Mouse (Mus musculus) forebrain, embryonic 14.5 days (tissue): ENCODE data around the gene Ptcra. TPM values are rescaled to one million over a fixed set of nuclear protein-coding genes. Genes with fewer than 3 reads are reported as not detected.

ENCODE experiments used
- ATAC-seq: fragments of 200-750 bp; cut with Nextera tagmentation; 2 replicates; pipeline ENCODE4 v1.8.0; 2017; ENCODE audit warnings: mild to moderate bottlenecking, moderate library complexity
- DNase-seq: peaks from one replicate; pipeline ENCODE4 v3.0.0-alpha.2; 2015; ENCODE audit warnings: low spot score
- H3K27ac ChIP-seq: fragments of 300-500 bp; sonication (generic); 2 replicates; pipeline ENCODE4 v1.5.1; 2014; ENCODE audit warnings: low read depth, mild to moderate bottlenecking, control low read depth, low read length, moderate library complexity
- H3K27me3 ChIP-seq: fragments of 300-500 bp; sonication (generic); replicated peaks from 2 replicates; pipeline ENCODE4 v1.6.1; 2014; ENCODE audit warnings: low read length, control low read depth, mixed read lengths; ENCODE audit not compliant: control insufficient read depth, insufficient read depth
- H3K36me3 ChIP-seq: fragments of 300-500 bp; sonication (generic); 2 replicates; pipeline ENCODE4 v1.6.1; 2014; ENCODE audit warnings: low read length, control low read depth; ENCODE audit not compliant: control insufficient read depth, insufficient read depth
- H3K4me1 ChIP-seq: fragments of 300-500 bp; sonication (generic); 2 replicates; pipeline ENCODE4 v1.6.1; 2014; ENCODE audit warnings: antibody characterized with exemption, low read length, control low read depth; ENCODE audit not compliant: control insufficient read depth, insufficient read depth
- H3K4me2 ChIP-seq: fragments of 300-500 bp; sonication (generic); 2 replicates; pipeline ENCODE4 v1.6.1; 2014; ENCODE audit warnings: mild to moderate bottlenecking, control low read depth, low read length
- H3K4me3 ChIP-seq: fragments of 300-500 bp; sonication (generic); 2 replicates; pipeline ENCODE4 v1.5.1; 2014; ENCODE audit warnings: low read depth, low read length, control low read depth
- H3K9ac ChIP-seq: fragments of 300-500 bp; sonication (generic); 2 replicates; pipeline ENCODE4 v1.6.1; 2014; ENCODE audit warnings: mild to moderate bottlenecking, low read length, control low read depth, moderate library complexity
- H3K9me3 ChIP-seq: fragments of 300-500 bp; sonication (generic); replicated peaks from 2 replicates; pipeline ENCODE4 v1.6.1; 2016; ENCODE audit warnings: low read length, control low read depth, mixed read lengths; ENCODE audit not compliant: control insufficient read depth
- WGBS: fragments of 180-500 bp; shearing (Covaris S2); extraction: QIAGEN DNeasy Blood & Tissue Kit; methylation state at CpG from one replicate; pipeline ENCODE4 v1.1.7; 2014; 5-methylcytosine and 5-hydroxymethylcytosine counted together
- polyA plus RNA-seq: library from polyadenylated mRNA; unstranded; fragments of >200 nt; fragmentation: Nextera tagmentation; extraction: Ambion mirVana; gene quantifications from 2 replicates; pipeline ENCODE4 v1.2.1, GENCODE M21; 2014

The Ptcra gene
- 0.22 TPM in 1 of 2 replicates, not detected in the other for polyA plus RNA-seq

- no peaks in the 10 kb centered on the region for H3K36me3 ChIP-seq
- no peaks in the 10 kb centered on the region for H3K27me3 ChIP-seq
- DNase-seq, result no peak
Measured at GRCm38 (mm10) chr17:46763544-46763943, at the start of gene Ptcra. TSS of gene Ptcra (minus strand) at chr17:46763712.

GRCm38 (mm10) chr17:46812442-46812841 lies 48.9 kb upstream of the Ptcra start:
- no peaks in the 10 kb centered on the region for H3K27me3 ChIP-seq
- H3K4me2 ChIP-seq, result no peak overlapping the region
- ATAC-seq (no peak), DNase-seq (no peak)
- H3K27ac ChIP-seq, result no peak overlapping the region
- no peaks in the 10 kb centered on the region for H3K4me1 ChIP-seq
- no peaks in the 10 kb centered on the region for H3K9me3 ChIP-seq
- no peak overlapping the region for H3K4me3 ChIP-seq
- H3K9ac ChIP-seq, result no peak overlapping the region
- WGBS, result 88% methylated on average over 1 of the region's 1 CpGs
- peaks cover 73% of the 10 kb centered on the region for H3K36me3 ChIP-seq

More at GRCm38 (mm10) chr17:46763544-46763943, at the start of gene Ptcra:
- no peak for ATAC-seq
- 55% methylated on average over 2 of the region's 2 CpGs for WGBS
- Histone ChIP-seq H3K27ac (no peak within 1 kb of the TSS), H3K9me3 (no peaks in the 10 kb centered on the region), H3K4me3 (no peak within 1 kb of the TSS), H3K4me2 (no peak within 1 kb of the TSS), H3K4me1 (no peaks in the 10 kb centered on the region), H3K9ac (no peak within 1 kb of the TSS)

GRCm38 (mm10) chr17:46810672-46811071 lies 47.2 kb upstream of the Ptcra start:
- H3K27me3 ChIP-seq, result no peaks in the 10 kb centered on the region
- no peak overlapping the region for H3K9ac ChIP-seq
- H3K36me3 ChIP-seq, result peaks cover 85% of the 10 kb centered on the region
- H3K27ac ChIP-seq, result no peak overlapping the region
- DNase-seq, result no peak
- no peak overlapping the region for H3K4me2 ChIP-seq
- WGBS, result 85% methylated on average over 3 of the region's 3 CpGs
- H3K9me3 ChIP-seq, result no peaks in the 10 kb centered on the region
- H3K4me3 ChIP-seq, result no peak overlapping the region
- H3K4me1 ChIP-seq, result no peaks in the 10 kb centered on the region
- ATAC-seq, result no peak

- Histone ChIP-seq H3K4me3 (no peak overlapping the region), H3K4me2 (no peak overlapping the region), H3K36me3 (peaks cover 86% of the 10 kb centered on the region), H3K27ac (no peak overlapping the region), H3K4me1 (no peaks in the 10 kb centered on the region), H3K27me3 (no peaks in the 10 kb centered on the region), H3K9ac (no peak overlapping the region), H3K9me3 (no peaks in the 10 kb centered on the region)
- ATAC-seq (no peak), DNase-seq (no peak)
- WGBS, result 87% methylated on average over 6 of the region's 6 CpGs
Measured at GRCm38 (mm10) chr17:46809131-46809830, 45.8 kb upstream of the Ptcra start.

- 90% methylated on average over 10 of the region's 10 CpGs for WGBS
- H3K9ac ChIP-seq, result no peak overlapping the region
- no peaks in the 10 kb centered on the region for H3K27me3 ChIP-seq
- no peak overlapping the region for H3K4me3 ChIP-seq
- DNase-seq (no peak), ATAC-seq (no peak)
- no peaks in the 10 kb centered on the region for H3K9me3 ChIP-seq
- no peak overlapping the region for H3K27ac ChIP-seq
- H3K4me2 ChIP-seq, result no peak overlapping the region
- H3K36me3 ChIP-seq, result peaks cover 79% of the 10 kb centered on the region
- no peaks in the 10 kb centered on the region for H3K4me1 ChIP-seq
Measured at GRCm38 (mm10) chr17:46808376-46808775, 44.9 kb upstream of the Ptcra start.

- no peaks in the 10 kb centered on the region for H3K9me3 ChIP-seq
- no peak for DNase-seq
- no peak overlapping the region for H3K9ac ChIP-seq
- H3K4me2 ChIP-seq, result no peak overlapping the region
- no peak overlapping the region for H3K27ac ChIP-seq
- ATAC-seq, result no peak
- H3K4me3 ChIP-seq, result no peak overlapping the region
- 93% methylated on average over 6 of the region's 6 CpGs for WGBS
- no peaks in the 10 kb centered on the region for H3K4me1 ChIP-seq
- H3K27me3 ChIP-seq, result no peaks in the 10 kb centered on the region
- peaks cover 55% of the 10 kb centered on the region for H3K36me3 ChIP-seq
Measured at GRCm38 (mm10) chr17:46801761-46802160, 38.2 kb upstream of the Ptcra start.

- H3K9ac ChIP-seq, result no peak overlapping the region
- peaks cover 35% of the 10 kb centered on the region for H3K36me3 ChIP-seq
- DNase-seq, result no peak
- no peak for ATAC-seq
- H3K4me2 ChIP-seq, result no peak overlapping the region
- WGBS, result 83% methylated on average over 10 of the region's 10 CpGs
- H3K4me1 ChIP-seq, result no peaks in the 10 kb centered on the region
- no peaks in the 10 kb centered on the region for H3K9me3 ChIP-seq
- H3K27ac ChIP-seq, result no peak overlapping the region
- H3K27me3 ChIP-seq, result no peaks in the 10 kb centered on the region
- H3K4me3 ChIP-seq, result no peak overlapping the region
Measured at GRCm38 (mm10) chr17:46799680-46800079, 36.2 kb upstream of the Ptcra start.

- H3K4me2 ChIP-seq, result no peak overlapping the region
- H3K9ac ChIP-seq, result no peak overlapping the region
- WGBS, result 40% methylated on average over 8 of the region's 8 CpGs
- no peaks in the 10 kb centered on the region for H3K27me3 ChIP-seq
- ATAC-seq (no peak), DNase-seq (no peak)
- H3K4me3 ChIP-seq, result no peak overlapping the region
- no peaks in the 10 kb centered on the region for H3K9me3 ChIP-seq
- no peak overlapping the region for H3K27ac ChIP-seq
- H3K36me3 ChIP-seq, result peaks cover 31% of the 10 kb centered on the region
- H3K4me1 ChIP-seq, result no peaks in the 10 kb centered on the region
Measured at GRCm38 (mm10) chr17:46797386-46797785, 33.9 kb upstream of the Ptcra start.

GRCm38 (mm10) chr17:46796743-46797142 lies 33.2 kb upstream of the Ptcra start:
- Histone ChIP-seq H3K27me3 (no peaks in the 10 kb centered on the region), H3K4me2 (no peak overlapping the region), H3K4me1 (no peaks in the 10 kb centered on the region), H3K9me3 (no peaks in the 10 kb centered on the region), H3K4me3 (no peak overlapping the region), H3K27ac (no peak overlapping the region), H3K36me3 (peaks cover 29% of the 10 kb centered on the region), H3K9ac (no peak overlapping the region)
- DNase-seq (no peak), ATAC-seq (no peak)
- WGBS, result 90% methylated on average over 4 of the region's 4 CpGs
